Mouse (Mus musculus) limb, embryonic 12.5 days (tissue): ENCODE measurements at regions not wholly inside any gene's neighbourhood (a gene's known extent, or its start where the extent isn't known, plus 50 kb on each side); places are given as distances from the start of the nearest gene placed in this dataset.
A peak's percentile ranks its signal among the peaks of the same experiment; 100 is the strongest.

Source experiments
- ATAC-seq: fragments of 200-750 bp; cut with Nextera tagmentation; 2 replicates; pipeline ENCODE4 v1.8.0; 2017; ENCODE audit warnings: low read depth, moderate TSS enrichment; ENCODE audit not compliant: insufficient number of reproducible peaks, insufficient read depth, low FRiP score, low TSS enrichment
- H3K27ac ChIP-seq: fragments of 300-500 bp; sonication (generic); 2 replicates; pipeline ENCODE4 v1.5.1; 2016; ENCODE audit warnings: mild to moderate bottlenecking, moderate library complexity
- H3K27me3 ChIP-seq: fragments of 300-500 bp; sonication (generic); 2 replicates; pipeline ENCODE4 v1.6.1; 2016; ENCODE audit warnings: mild to moderate bottlenecking, moderate library complexity
- H3K36me3 ChIP-seq: fragments of 300-500 bp; sonication (generic); 2 replicates; pipeline ENCODE4 v1.6.1; 2016; ENCODE audit warnings: mild to moderate bottlenecking, moderate library complexity
- H3K4me1 ChIP-seq: fragments of 300-500 bp; sonication (generic); replicated peaks from 2 replicates; pipeline ENCODE4 v1.6.1; 2016
- H3K4me2 ChIP-seq: fragments of 300-500 bp; sonication (generic); 2 replicates; pipeline ENCODE4 v1.6.1; 2016; ENCODE audit warnings: mild to moderate bottlenecking, moderate library complexity
- H3K4me3 ChIP-seq: fragments of 300-500 bp; sonication (generic); replicated peaks from 2 replicates; pipeline ENCODE4 v1.5.1; 2016; ENCODE audit warnings: mild to moderate bottlenecking
- H3K9ac ChIP-seq: fragments of 300-500 bp; sonication (generic); replicated peaks from 2 replicates; pipeline ENCODE4 v1.6.1; 2016; ENCODE audit warnings: mild to moderate bottlenecking, moderate library complexity
- H3K9me3 ChIP-seq: fragments of 300-500 bp; sonication (generic); 2 replicates; pipeline ENCODE4 v1.6.1; 2016; ENCODE audit warnings: mild to moderate bottlenecking, moderate library complexity
- WGBS: fragments of 180-500 bp; shearing (Covaris S2); methylation state at CpG from one replicate; pipeline ENCODE4 v1.1.7; 2016; 5-methylcytosine and 5-hydroxymethylcytosine counted together

DNA sequence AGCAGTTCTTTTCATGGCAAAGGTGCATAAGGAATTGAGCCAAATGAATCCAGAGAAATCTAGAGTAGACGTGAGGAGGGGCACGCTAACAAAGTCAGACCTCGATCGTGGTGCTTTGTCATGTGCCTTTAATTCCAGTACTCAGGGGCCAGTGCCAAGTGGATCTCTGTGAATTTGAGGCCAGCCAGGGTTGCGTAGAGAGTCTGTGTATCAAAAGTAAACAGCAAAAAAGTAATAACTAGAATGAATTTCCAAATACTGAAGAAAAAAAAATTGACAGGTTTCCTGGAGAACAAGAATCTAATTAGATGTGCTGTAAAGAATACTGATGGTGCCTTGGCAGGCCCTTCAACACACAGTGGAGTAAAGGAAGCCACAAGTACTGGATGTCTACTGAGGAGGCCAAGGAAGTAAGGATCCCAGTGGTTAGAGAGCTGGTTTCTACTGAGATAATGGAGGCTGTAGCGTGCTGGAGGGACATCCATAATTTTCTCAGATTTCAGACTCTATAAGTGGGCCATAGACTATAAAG, 153.9 kb upstream of the Rag2 start:
- ATAC-seq: no peak
- Histone ChIP-seq H3K27me3 (no peaks in the 10 kb centered on the region), H3K4me3 (no peak overlapping the region), H3K4me2 (no peak overlapping the region), H3K27ac (no peak overlapping the region), H3K36me3 (no peaks in the 10 kb centered on the region), H3K4me1 (no peaks in the 10 kb centered on the region), H3K9ac (no peak overlapping the region), H3K9me3 (no peaks in the 10 kb centered on the region)
- 89% methylated on average over 6 of the region's 6 CpGs for WGBS

DNA sequence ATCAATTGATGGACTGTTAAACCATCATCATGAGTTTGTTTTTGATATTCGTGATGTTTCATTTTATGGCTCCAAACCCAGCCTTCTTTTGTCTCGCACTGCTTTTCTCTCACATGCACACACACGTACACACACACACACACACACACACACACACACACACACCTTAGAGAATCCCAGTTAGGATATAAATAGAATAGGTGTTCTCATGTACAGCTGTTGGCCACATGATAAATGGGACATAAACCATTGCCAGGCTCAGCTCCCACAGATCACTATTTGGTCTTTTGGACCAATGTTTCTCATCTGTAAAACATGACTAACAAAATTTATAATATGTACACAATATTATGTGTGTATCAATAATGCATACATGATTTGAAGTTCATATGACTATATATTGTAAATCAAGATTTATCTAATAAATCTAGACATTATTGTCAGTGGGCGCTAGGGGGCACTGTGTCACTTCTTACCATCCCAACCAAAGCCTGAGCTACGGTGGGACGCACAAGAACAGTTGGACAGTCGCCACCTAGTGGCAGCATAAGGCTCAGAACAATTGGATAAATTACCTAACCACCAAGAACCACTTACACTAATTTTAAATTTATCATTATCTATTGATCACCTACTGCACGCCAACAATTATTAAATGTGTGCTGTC, 151.9 kb upstream of the Rag2 start:
- H3K36me3 ChIP-seq: no peaks in the 10 kb centered on the region
- no peaks in the 10 kb centered on the region for H3K27me3 ChIP-seq
- H3K9ac ChIP-seq: no peak overlapping the region
- H3K4me1 ChIP-seq: no peaks in the 10 kb centered on the region
- no peak overlapping the region for H3K4me3 ChIP-seq
- 30% methylated on average over 8 of the region's 8 CpGs for WGBS
- H3K9me3 ChIP-seq: no peaks in the 10 kb centered on the region
- no peak overlapping the region for H3K27ac ChIP-seq
- no peak overlapping the region for H3K4me2 ChIP-seq
- no peak; the same call in none of the 2 replicates for ATAC-seq

DNA sequence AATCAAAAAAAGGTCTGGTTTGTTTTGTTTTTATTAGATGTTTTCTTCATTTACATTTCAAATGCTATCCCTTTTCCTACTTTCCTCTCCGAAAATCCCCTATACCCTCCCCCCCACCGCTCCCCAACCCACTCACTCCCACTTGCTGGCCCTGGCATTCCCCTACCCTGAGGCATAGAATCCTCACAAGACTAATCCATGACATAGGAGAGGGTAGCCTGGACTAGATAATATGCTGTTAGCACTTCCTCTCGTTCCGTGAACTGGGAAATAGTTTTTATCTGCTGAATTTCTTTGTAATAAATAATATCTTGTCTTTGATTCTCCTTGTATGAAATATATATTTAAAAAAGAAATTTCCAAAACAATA, 151.4 kb upstream of the Rag2 start:
- H3K4me3 ChIP-seq: no peak overlapping the region
- H3K4me1 ChIP-seq: no peaks in the 10 kb centered on the region
- ATAC-seq: peak; percentile 68; the same call in 1 of the 2 replicates
- H3K9me3 ChIP-seq: no peaks in the 10 kb centered on the region
- no peak overlapping the region for H3K4me2 ChIP-seq
- WGBS: 94% methylated on average over 4 of the region's 4 CpGs
- no peak overlapping the region for H3K9ac ChIP-seq
- H3K27ac ChIP-seq: no peak overlapping the region
- no peaks in the 10 kb centered on the region for H3K27me3 ChIP-seq
- no peaks in the 10 kb centered on the region for H3K36me3 ChIP-seq

DNA sequence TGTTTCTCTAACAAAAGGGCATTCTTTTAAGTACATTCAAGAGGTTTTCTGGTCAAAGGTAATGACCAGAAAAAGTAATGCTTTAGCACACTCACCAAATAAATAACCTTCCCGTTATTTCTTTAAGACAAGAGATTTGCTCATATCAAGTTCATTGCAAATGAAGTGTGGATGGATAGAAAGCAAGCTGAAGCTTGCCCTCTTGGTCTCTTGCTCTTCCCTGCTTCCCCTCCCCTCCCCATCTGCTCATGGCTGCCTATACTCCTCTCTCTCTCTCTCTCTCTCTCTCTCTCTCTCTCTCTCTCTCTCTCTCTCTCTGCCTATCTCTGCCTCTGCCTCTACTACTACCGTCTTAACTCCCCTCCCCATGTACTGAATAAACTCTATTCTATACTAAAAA, 147.7 kb upstream of the Rag2 start:
- H3K9ac ChIP-seq: no peak overlapping the region
- H3K27me3 ChIP-seq: no peaks in the 10 kb centered on the region
- no peak overlapping the region for H3K4me2 ChIP-seq
- H3K27ac ChIP-seq: no peak overlapping the region
- no peaks in the 10 kb centered on the region for H3K4me1 ChIP-seq
- WGBS: 89% methylated on average over 2 of the region's 2 CpGs
- H3K4me3 ChIP-seq: no peak overlapping the region
- H3K9me3 ChIP-seq: no peaks in the 10 kb centered on the region
- no peak for ATAC-seq
- no peaks in the 10 kb centered on the region for H3K36me3 ChIP-seq

DNA sequence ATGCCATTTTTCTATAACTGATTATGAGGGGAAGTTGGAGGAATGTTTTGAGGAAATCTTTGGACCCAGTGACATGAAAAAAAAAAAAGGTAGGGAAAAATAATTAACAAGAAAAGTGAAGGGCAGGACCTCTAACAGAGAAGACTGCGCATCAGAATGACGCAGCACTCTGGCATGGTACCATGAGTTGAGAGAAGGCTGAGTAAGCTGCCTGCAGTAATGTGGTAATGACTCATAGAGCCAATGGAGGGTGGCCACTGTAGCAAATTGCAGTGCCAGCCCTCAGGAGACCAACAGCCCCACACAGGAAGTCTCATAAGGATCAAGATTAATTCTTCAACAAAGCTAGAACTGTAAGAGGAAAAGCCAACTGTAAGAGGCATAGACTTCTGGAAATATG, 134.3 kb upstream of the Rag2 start:
- WGBS: 88% methylated on average over 2 of the region's 2 CpGs
- Histone ChIP-seq H3K4me2 (no peak overlapping the region), H3K9ac (no peak overlapping the region), H3K9me3 (no peaks in the 10 kb centered on the region), H3K27me3 (no peaks in the 10 kb centered on the region), H3K27ac (no peak overlapping the region), H3K36me3 (no peaks in the 10 kb centered on the region), H3K4me3 (no peak overlapping the region), H3K4me1 (no peaks in the 10 kb centered on the region)
- no peak for ATAC-seq

DNA sequence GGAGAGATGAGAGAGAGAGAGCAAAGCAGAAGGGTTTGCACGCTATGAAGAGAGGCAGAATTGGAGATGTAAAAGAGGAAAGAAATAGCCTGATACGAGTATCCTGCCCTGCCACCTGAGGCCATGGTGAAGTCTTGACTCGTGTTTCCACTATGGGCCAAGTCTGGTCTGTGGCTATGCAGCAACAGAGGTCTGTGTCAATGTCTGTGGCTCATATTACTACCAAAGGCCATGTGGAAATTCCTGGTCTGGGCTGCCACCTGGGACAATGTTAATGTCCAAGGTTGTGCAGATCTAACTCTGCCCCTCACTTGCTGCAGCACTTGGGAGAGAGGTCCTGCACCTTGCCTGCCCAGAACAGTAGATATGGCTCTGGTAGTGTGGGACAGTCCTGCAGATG, 132.8 kb upstream of the Rag2 start:
- ATAC-seq: no peak
- no peaks in the 10 kb centered on the region for H3K4me1 ChIP-seq
- H3K27me3 ChIP-seq: no peaks in the 10 kb centered on the region
- H3K9ac ChIP-seq: no peak overlapping the region
- H3K27ac ChIP-seq: no peak overlapping the region
- no peak overlapping the region for H3K4me3 ChIP-seq
- 71% methylated on average over 3 of the region's 3 CpGs for WGBS
- H3K36me3 ChIP-seq: no peaks in the 10 kb centered on the region
- no peaks in the 10 kb centered on the region for H3K9me3 ChIP-seq
- H3K4me2 ChIP-seq: no peak overlapping the region

DNA sequence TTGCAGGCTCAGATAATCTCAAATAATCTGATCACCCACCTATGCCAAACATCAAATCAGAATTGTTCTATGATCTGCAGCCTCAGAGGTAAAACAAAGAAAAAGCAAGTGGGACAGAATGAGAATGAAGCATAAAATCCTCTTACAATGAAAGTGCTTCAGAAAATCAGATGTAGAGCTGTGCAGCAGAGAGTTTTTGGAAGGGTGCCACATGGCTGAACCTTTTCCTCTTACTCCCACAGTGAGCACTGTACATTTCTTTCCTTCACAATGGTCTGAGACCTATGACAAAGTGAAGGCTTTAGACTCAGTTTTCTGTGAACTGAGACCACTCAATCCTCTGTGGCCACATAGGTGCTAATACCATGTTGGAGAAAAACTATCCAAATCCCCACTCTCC, 116.4 kb upstream of the Rag2 start:
- Histone ChIP-seq H3K4me3 (no peak overlapping the region), H3K27me3 (no peaks in the 10 kb centered on the region), H3K27ac (no peak overlapping the region), H3K4me2 (no peak overlapping the region), H3K4me1 (no peaks in the 10 kb centered on the region), H3K9me3 (no peaks in the 10 kb centered on the region), H3K9ac (no peak overlapping the region), H3K36me3 (no peaks in the 10 kb centered on the region)
- no peak for ATAC-seq
